Mouse (Mus musculus) cortical plate, adult 2 months (tissue): ENCODE results near the gene Ptprn2. TPM values are rescaled to one million over a fixed set of nuclear protein-coding genes. Genes with fewer than 3 reads are reported as not detected.

Source experiments
- H3K27ac ChIP-seq: fragments of 200-500 bp; 2 replicates; pipeline ENCODE4 v1.5.1; 2012; ENCODE audit warnings: low read length, control low read depth, inconsistent platforms; ENCODE audit not compliant: insufficient read depth
- H3K4me1 ChIP-seq: fragments of 200-500 bp; 2 replicates; pipeline ENCODE4 v1.6.1; 2011; ENCODE audit warnings: low read length; ENCODE audit not compliant: control insufficient read depth, insufficient read depth
- H3K4me3 ChIP-seq: fragments of 200-500 bp; 2 replicates; pipeline ENCODE4 v1.5.1; 2011; ENCODE audit warnings: mild to moderate bottlenecking, low read length, control low read depth; ENCODE audit not compliant: insufficient read depth
- CTCF ChIP-seq: fragments of 200-500 bp; IDR thresholded peaks from 2 replicates; pipeline ENCODE4 v1.5.1; 2011; ENCODE audit warnings: mild to moderate bottlenecking, control low read depth, low read length; ENCODE audit not compliant: insufficient read depth; ENCODE audit errors: extremely low read depth
- POLR2A ChIP-seq: fragments of 200-500 bp; IDR thresholded peaks from 2 replicates; pipeline ENCODE4 v1.6.1; 2011; ENCODE audit warnings: mild to moderate bottlenecking, low read length, control low read depth; ENCODE audit not compliant: insufficient read depth; ENCODE audit errors: extremely low read depth
- polyA plus RNA-seq: library from polyadenylated mRNA; depleted of rRNA; stranded (reverse); fragments of >200 nt; gene quantifications from 2 replicates; pipeline ENCODE4 v1.2.3, GENCODE M21; 2012

Gene Ptprn2
- polyA plus RNA-seq, 1 experiment, result 165 TPM

GRCm38 (mm10) chr12:116581864-116582263 lies 96.3 kb downstream of the Ptprn2 start:
- Histone ChIP-seq H3K4me3 (no peak overlapping the region), H3K4me1 (peaks cover 13% of the 10 kb centered on the region), H3K27ac (no peak overlapping the region)
- no peak for TF ChIP-seq CTCF
- no peak for TF ChIP-seq POLR2A

- H3K27ac ChIP-seq, result no peak overlapping the region
- no peak for TF ChIP-seq POLR2A
These were observed 97.3 kb downstream of the Ptprn2 start for GRCm38 (mm10) chr12:116582829-116583228.

GRCm38 (mm10) chr12:116585001-116585400 lies 99.5 kb downstream of the Ptprn2 start:
- TF ChIP-seq CTCF (no peak), POLR2A (no peak)
- H3K4me1 ChIP-seq, result peaks cover 10% of the 10 kb centered on the region
- no peak overlapping the region for H3K4me3 ChIP-seq
- no peak overlapping the region for H3K27ac ChIP-seq

More at GRCm38 (mm10) chr12:116582829-116583228, 97.3 kb downstream of the Ptprn2 start:
- no peak overlapping the region for H3K4me3 ChIP-seq
- H3K4me1 ChIP-seq, result peaks cover 15% of the 10 kb centered on the region

- Histone ChIP-seq H3K27ac (no peak overlapping the region), H3K4me3 (no peak overlapping the region), H3K4me1 (peaks cover 9% of the 10 kb centered on the region)
- TF ChIP-seq CTCF (no peak), POLR2A (no peak)
These were observed 100.6 kb downstream of the Ptprn2 start for GRCm38 (mm10) chr12:116586167-116586566.

GRCm38 (mm10) chr12:116587548-116587947 lies 102.0 kb downstream of the Ptprn2 start:
- no peak overlapping the region for H3K4me3 ChIP-seq
- TF ChIP-seq POLR2A (no peak), CTCF (no peak)
- peaks cover 6% of the 10 kb centered on the region for H3K4me1 ChIP-seq
- no peak overlapping the region for H3K27ac ChIP-seq

- Histone ChIP-seq H3K4me1 (peaks cover 9% of the 10 kb centered on the region), H3K27ac (no peak overlapping the region), H3K4me3 (no peak overlapping the region)
- TF ChIP-seq CTCF (no peak), POLR2A (no peak)
These were observed 104.6 kb downstream of the Ptprn2 start for GRCm38 (mm10) chr12:116590076-116590475.

GRCm38 (mm10) chr12:116594457-116594856 lies 108.9 kb downstream of the Ptprn2 start:
- Histone ChIP-seq H3K27ac (peak overlapping the region; percentile 54), H3K4me3 (no peak overlapping the region), H3K4me1 (peaks cover 12% of the 10 kb centered on the region)
- no peak for TF ChIP-seq POLR2A
- no peak for TF ChIP-seq CTCF

GRCm38 (mm10) chr12:116594866-116595610 lies 109.5 kb downstream of the Ptprn2 start:
- Histone ChIP-seq H3K4me3 (no peak overlapping the region), H3K4me1 (peaks cover 15% of the 10 kb centered on the region), H3K27ac (peak overlapping the region; percentile 54; the same call in 1 of the 2 replicates)
- TF ChIP-seq POLR2A (no peak), CTCF (no peak)

GRCm38 (mm10) chr12:116595727-116596126 lies 110.2 kb downstream of the Ptprn2 start:
- Histone ChIP-seq H3K4me1 (peaks cover 21% of the 10 kb centered on the region), H3K4me3 (no peak overlapping the region), H3K27ac (no peak overlapping the region)
- TF ChIP-seq POLR2A (no peak), CTCF (no peak)

GRCm38 (mm10) chr12:116596993-116597392 lies 111.5 kb downstream of the Ptprn2 start:
- Histone ChIP-seq H3K4me1 (peaks cover 24% of the 10 kb centered on the region), H3K27ac (0 out of 2 replicates have a peak overlapping the region, but pooled peaks have one; percentile 24), H3K4me3 (no peak overlapping the region)
- TF ChIP-seq POLR2A (no peak), CTCF (no peak)
